In the genomic region with DNA sequence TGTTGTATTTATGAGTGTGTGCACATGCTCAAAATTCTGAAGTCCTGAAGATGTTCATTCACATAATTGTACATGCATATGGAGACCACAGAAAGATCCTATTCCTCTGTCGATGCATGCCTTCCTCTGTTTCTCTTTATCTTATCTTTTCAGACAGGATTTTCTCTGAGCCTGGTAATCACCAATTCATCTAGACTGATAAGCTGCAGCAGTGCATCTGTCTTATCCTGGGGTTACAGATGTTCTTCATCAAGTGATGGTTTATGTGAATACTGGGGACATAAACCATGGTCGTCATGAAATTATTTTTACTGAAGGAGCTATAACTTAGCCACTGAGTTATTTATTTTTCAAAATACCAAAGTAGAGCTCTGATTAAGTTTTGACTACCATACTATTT, we compare ENCODE assay signal across 26 mouse cellular contexts.
DNase-seq lines count a peak whose midpoint lies in the region; ATAC-seq and TF ChIP-seq lines count a peak whose summit lies in the region.
"Had no signal": no experiment of that assay in that cellular context is flagged by ENCODE, and none has a peak within 500 bp of the region (broad histone marks: within the 10 kb centered on the region; RNA-seq: fewer than 3 reads in every experiment).

No protein-coding gene starts in this region.

- H3K27me3 ChIP-seq in G1E (ENCODE audit: insufficient read depth, low read length) (no peaks in the 10 kb centered on the region), MEL (ENCODE audit: control insufficient read depth in 1 of 2, insufficient read depth in 2 of 2, low read length in 2 of 2) (no peaks in the 10 kb centered on the region)
- no peaks in the 10 kb centered on the region for H3K27me3 ChIP-seq in hindbrain, embryonic 11.5 days (ENCODE audit: control insufficient read depth, insufficient read depth, low read length)
- H3K27me3 ChIP-seq: CH12.LX, Patski had no signal

- no peaks in the 10 kb centered on the region for H3K36me3 ChIP-seq in G1E (replicated peaks)
- H3K36me3 ChIP-seq in MEL (ENCODE audit: control insufficient read depth in 1 of 2, insufficient read depth in 2 of 2, low read length in 2 of 2) = peaks cover 0 to 4% of the 10 kb centered on the region in 2 experiments; a peak in 2 of 4 replicates
- no peaks in the 10 kb centered on the region for H3K36me3 ChIP-seq in hindbrain, embryonic 11.5 days (ENCODE audit: control insufficient read depth, insufficient read depth, low read length)

- H3K9me3 ChIP-seq in G1E (replicated peaks) (peaks cover 2% of the 10 kb centered on the region), MEL (replicated peaks; ENCODE audit: insufficient read depth, low read length) (no peaks in the 10 kb centered on the region)
- no peaks in the 10 kb centered on the region for H3K9me3 ChIP-seq in hindbrain, embryonic 11.5 days (ENCODE audit: control insufficient read depth, low read length)

- no peak overlapping the region for H3K4me2 ChIP-seq in hindbrain, embryonic 11.5 days (replicated peaks; ENCODE audit: low read depth, low read length)

- 78% methylated on average over 2 of the region's 2 CpGs for WGBS in hindbrain, embryonic 11.5 days

- no peak for TF ChIP-seq RAD21 in MEL (IDR thresholded peaks at IDR 0.05; ENCODE audit: low read depth, low read length)

- H3K4me1 ChIP-seq in G1E (ENCODE audit: insufficient read depth, low read depth, low read length) (no peaks in the 10 kb centered on the region), MEL (ENCODE audit: control insufficient read depth in 1 of 2, insufficient read depth in 2 of 2, low read length in 2 of 2) (peaks cover 0 to 9% of the 10 kb centered on the region in 2 experiments; a peak in 2 of 4 replicates)
- no peaks in the 10 kb centered on the region for H3K4me1 ChIP-seq in hindbrain, embryonic 11.5 days (replicated peaks; ENCODE audit: control insufficient read depth, insufficient read depth, low read length)

- TF ChIP-seq CTCF in G1E (IDR thresholded peaks at IDR 0.05; ENCODE audit: low read depth, low read length) (no peak), MEL (IDR thresholded peaks at IDR 0.05 in 2 of 3, conservative IDR thresholded peaks at IDR 0.05 in 1 of 3; ENCODE audit: control insufficient read depth in 1 of 3, insufficient read depth in 1 of 3, low read depth in 2 of 3, low read length in 3 of 3, poor library complexity in 1 of 3, severe bottlenecking in 1 of 3) (no peak)

- DNase-seq in G1E (ENCODE audit: low spot score) (no peak), MEL (ENCODE audit: low read depth, low spot score) (peak; percentile 60), MEL-GATA-1-ER (ENCODE audit: extremely low read depth, low read depth) (peak; percentile 9), adipocyte (ENCODE audit: low spot score) (no peak)
- DNase-seq in c-Kit-positive CD71-positive TER-119-positive erythroid progenitor cells, embryonic 14.5 days (ENCODE audit: low spot score) = peak; percentile 1
- DNase-seq in kidney, postnatal 4 days = no peak
- no peak for DNase-seq in hindbrain, embryonic 11.5 days (ENCODE audit: low spot score)
- DNase-seq: adrenal gland, adult 2 months; adrenal gland, adult 8-10 months; adrenal gland, postnatal 10 days; adrenal gland, postnatal 14 days; adrenal gland, postnatal 25 days; adrenal gland, postnatal 36 days; B cell, adult 2 months; cerebellum, adult 11 months; cerebellum, adult 11-12 months; cerebellum, adult 18-20 months; cerebellum, adult 2 months; cerebellum, adult 8-10 months; cerebellum, adult 9-10 months; cerebellum, adult 9-11 months had no signal

- H3K4me3 ChIP-seq in G1E (ENCODE audit: low read depth, low read length) = no peak overlapping the region
- no peak overlapping the region for H3K4me3 ChIP-seq in MEL (ENCODE audit: control insufficient read depth in 1 of 2, insufficient read depth in 1 of 2, low read depth in 2 of 2, low read length in 2 of 2)
- no peak overlapping the region for H3K4me3 ChIP-seq in hindbrain, embryonic 11.5 days (ENCODE audit: low read depth, low read length)

- peak; percentile 45; the same call in 1 of the 2 replicates for ATAC-seq in G1E (ENCODE audit: extremely low read depth, insufficient number of reproducible peaks, low FRiP score, poor library complexity, severe bottlenecking)
- ATAC-seq in megakaryocyte, adult 5-6 weeks (ENCODE audit: poor library complexity, severe bottlenecking) = no peak
- ATAC-seq in hindbrain, embryonic 11.5 days (ENCODE audit: low FRiP score) = no peak
- ATAC-seq: activated CD4-positive, CD25-positive, alpha-beta regulatory T cell, adult 4 months; CD4-positive, CD25-positive, alpha-beta regulatory T cell, adult 4 months; Patski had no signal

- no peak for TF ChIP-seq POLR2A in MEL (IDR thresholded peaks at IDR 0.05; ENCODE audit: control insufficient read depth in 1 of 2, insufficient read depth in 1 of 2, low read depth in 1 of 2, low read length in 2 of 2, poor library complexity in 1 of 2)

- H3K79me2 ChIP-seq in MEL (ENCODE audit: control insufficient read depth, insufficient read depth, low read length, poor library complexity) = no peaks in the 10 kb centered on the region

- no peak overlapping the region for H3K9ac ChIP-seq in MEL (ENCODE audit: control insufficient read depth, low read depth, low read length, poor library complexity, severe bottlenecking)
- no peak overlapping the region for H3K9ac ChIP-seq in hindbrain, embryonic 11.5 days (ENCODE audit: low read depth, low read length)

- no peak overlapping the region for H3K27ac ChIP-seq in MEL (ENCODE audit: control insufficient read depth, low read depth, low read length)
- no peak overlapping the region for H3K27ac ChIP-seq in hindbrain, embryonic 11.5 days (ENCODE audit: low read depth, low read length)

- TF ChIP-seq EP300 in MEL (IDR thresholded peaks at IDR 0.05; ENCODE audit: low read depth in 1 of 2, low read length in 2 of 2) = peak; percentile 97 to 98

TF ChIP-seq in MEL, 35 proteins besides CTCF, POLR2A, EP300 and RAD21:
- TF ChIP-seq GATA1 (IDR thresholded peaks at IDR 0.05; ENCODE audit: low read depth, low read length) (peak; percentile 98), ELF1 (IDR thresholded peaks at IDR 0.05; ENCODE audit: low read depth, low read length) (0 out of 2 replicates have a peak, but pooled peaks have one; percentile 7), POLR2AphosphoS2 (IDR thresholded peaks at IDR 0.05; ENCODE audit: low read length) (no peak), USF1 (IDR thresholded peaks at IDR 0.05; ENCODE audit: low read depth, low read length) (no peak), USF2 (IDR thresholded peaks at IDR 0.05; ENCODE audit: borderline replicate concordance in 1 of 2, insufficient read depth in 1 of 2, low read depth in 1 of 2, low read length in 2 of 2) (no peak), ZC3H11A (IDR thresholded peaks at IDR 0.05; ENCODE audit: low read depth, low read length) (0 out of 2 replicates have a peak, but pooled peaks have one; percentile 2), KAT2A (conservative IDR thresholded peaks at IDR 0.05; ENCODE audit: low read depth, low read length) (no peak), TAL1 (IDR thresholded peaks at IDR 0.05; ENCODE audit: low read length) (peak; percentile 65), TCF12 (IDR thresholded peaks at IDR 0.05; ENCODE audit: low read depth, low read length) (peak; percentile 100), BHLHE40 (IDR thresholded peaks at IDR 0.05; ENCODE audit: borderline replicate concordance, low read depth, low read length) (0 out of 2 replicates have a peak, but pooled peaks have one; percentile 56), MEF2A (IDR thresholded peaks at IDR 0.05; ENCODE audit: extremely low read depth, insufficient replicate concordance, low read depth, low read length, poor library complexity, severe bottlenecking) (no peak), CHD1 (IDR thresholded peaks at IDR 0.05; ENCODE audit: low read depth, low read length) (no peak), RCOR1 (IDR thresholded peaks at IDR 0.05; ENCODE audit: low read depth, low read length) (peak; percentile 94), MXI1 (IDR thresholded peaks at IDR 0.05; ENCODE audit: low read depth, low read length) (peak; percentile 36; the same call in 1 of the 2 replicates), MAFK (IDR thresholded peaks at IDR 0.05; ENCODE audit: borderline replicate concordance, low read depth, low read length) (no peak), GABPA (IDR thresholded peaks at IDR 0.05; ENCODE audit: low read depth, low read length) (no peak), ZNF384 (IDR thresholded peaks at IDR 0.05; ENCODE audit: low read depth, low read length) (no peak), MYC (IDR thresholded peaks at IDR 0.05; ENCODE audit: low read depth, low read length) (no peak), HCFC1 (IDR thresholded peaks at IDR 0.05; ENCODE audit: low read depth, low read length) (no peak), JUND (IDR thresholded peaks at IDR 0.05; ENCODE audit: low read depth, low read length) (no peak), ETS1 (IDR thresholded peaks at IDR 0.05; ENCODE audit: low read depth, low read length) (peak; percentile 87), MAX (IDR thresholded peaks at IDR 0.05; ENCODE audit: low read length) (no peak), E2F4 (IDR thresholded peaks at IDR 0.05; ENCODE audit: borderline replicate concordance, low read depth, low read length) (no peak)

Comparison
In these comparisons a context has a peak if more than half of its experiments do, and no peak if none do; other contexts are left out.
1. DNase-seq: peak in MEL (single experiment), MEL-GATA-1-ER (single experiment) and c-Kit-positive CD71-positive TER-119-positive erythroid progenitor cells, embryonic 14.5 days (single experiment); none in G1E (single experiment), adipocyte (single experiment), kidney, postnatal 4 days (0 of 2) and hindbrain, embryonic 11.5 days (single experiment).